Mouse (Mus musculus): ENCODE results near the gene Sp100. TPM values are rescaled to one million over a fixed set of nuclear protein-coding genes. Genes with fewer than 3 reads are reported as not detected.
A peak's percentile ranks its signal among the peaks of the same experiment; 100 is the strongest.

Gene Sp100
- total and polyA plus RNA-seq, 3 experiments, result 13.5 to 21.6 (median 16.9) TPM

DNA sequence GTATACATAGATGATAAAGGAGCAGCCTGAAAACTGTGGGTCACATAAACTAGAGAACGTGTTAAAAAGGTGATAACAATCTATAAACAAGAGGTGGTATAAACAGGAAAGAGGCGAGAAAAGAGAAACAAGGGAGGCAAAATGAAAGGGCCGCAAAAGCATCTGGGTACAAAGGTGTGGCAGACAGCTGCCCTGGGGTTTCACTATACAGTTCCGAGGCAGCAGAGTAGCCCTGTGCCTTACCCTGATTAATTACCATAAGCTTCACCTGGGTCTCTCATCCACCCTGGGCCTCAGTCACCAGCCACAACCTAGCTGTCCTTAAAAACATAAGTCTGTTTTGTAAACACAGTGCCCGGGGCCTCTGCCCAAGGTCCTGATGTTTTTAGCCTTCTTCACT, 36.9 kb downstream of the Sp100 start:
- Histone ChIP-seq H3K79me2 (replicated peaks; ENCODE audit: control insufficient read depth, insufficient read depth, low read length) (no peaks in the 10 kb centered on the region), H3K9ac (ENCODE audit: low read depth, low read length) (no peak overlapping the region), H3K27me3 (ENCODE audit: control insufficient read depth, insufficient read depth, low read length) (no peaks in the 10 kb centered on the region), H3K27ac (no peak overlapping the region), H3K36me3 (ENCODE audit: control insufficient read depth, insufficient read depth, low read length) (no peaks in the 10 kb centered on the region; the same call in 1 of the 2 replicates), H3K4me3 (no peak overlapping the region), H3K4me1 (ENCODE audit: control insufficient read depth, insufficient read depth, low read length) (no peaks in the 10 kb centered on the region)
- intact Hi-C loops (cut with DNase I), result no loop called here
- no peak for DNase-seq
- WGBS, result 71% methylated on average over 5 of the region's 5 CpGs
- TF ChIP-seq EP300 (IDR thresholded peaks at IDR 0.05; ENCODE audit: insufficient read depth, low read depth, low read length) (no peak), POLR2A (IDR thresholded peaks at IDR 0.05; ENCODE audit: insufficient read depth, low read depth, low read length) (no peak), CTCF (IDR thresholded peaks at IDR 0.05) (no peak)

DNA sequence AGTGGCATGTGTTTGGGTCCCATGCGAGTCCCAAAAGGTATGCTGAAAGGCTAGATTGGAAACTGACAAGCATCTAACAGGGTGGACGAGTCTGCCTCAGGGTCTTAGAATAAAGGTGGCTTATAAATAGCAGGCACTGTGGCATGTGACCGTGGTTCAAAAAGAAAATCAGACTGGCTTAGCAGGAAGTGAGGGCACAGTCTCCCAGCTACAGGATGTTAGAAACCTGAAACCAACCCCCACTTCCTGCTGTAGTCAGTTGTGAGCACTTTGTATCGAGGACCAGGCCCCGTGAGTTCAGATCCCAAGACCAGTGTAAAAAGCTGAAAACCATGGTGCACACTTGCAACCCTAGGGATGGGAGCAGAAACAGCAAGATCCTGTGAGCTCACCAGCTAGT, 37.6 kb downstream of the Sp100 start:
- no peak overlapping the region for H3K4me3 ChIP-seq
- no peaks in the 10 kb centered on the region for H3K27me3 ChIP-seq (ENCODE audit: control insufficient read depth, insufficient read depth, low read length)
- TF ChIP-seq CTCF (IDR thresholded peaks at IDR 0.05) (no peak), POLR2A (IDR thresholded peaks at IDR 0.05; ENCODE audit: insufficient read depth, low read depth, low read length) (no peak), EP300 (IDR thresholded peaks at IDR 0.05; ENCODE audit: insufficient read depth, low read depth, low read length) (no peak)
- H3K79me2 ChIP-seq (replicated peaks; ENCODE audit: control insufficient read depth, insufficient read depth, low read length), result no peaks in the 10 kb centered on the region
- H3K4me1 ChIP-seq (ENCODE audit: control insufficient read depth, insufficient read depth, low read length), result peaks cover 2% of the 10 kb centered on the region
- 45% methylated on average over 5 of the region's 5 CpGs for WGBS
- H3K27ac ChIP-seq, result no peak overlapping the region
- DNase-seq, result peak in 1 of 2 experiments; percentile 13
- intact Hi-C loops (cut with DNase I), result no loop called here
- no peak overlapping the region for H3K9ac ChIP-seq (ENCODE audit: low read depth, low read length)
- H3K36me3 ChIP-seq (ENCODE audit: control insufficient read depth, insufficient read depth, low read length), result peaks cover 3% of the 10 kb centered on the region; the same call in 1 of the 2 replicates

DNA sequence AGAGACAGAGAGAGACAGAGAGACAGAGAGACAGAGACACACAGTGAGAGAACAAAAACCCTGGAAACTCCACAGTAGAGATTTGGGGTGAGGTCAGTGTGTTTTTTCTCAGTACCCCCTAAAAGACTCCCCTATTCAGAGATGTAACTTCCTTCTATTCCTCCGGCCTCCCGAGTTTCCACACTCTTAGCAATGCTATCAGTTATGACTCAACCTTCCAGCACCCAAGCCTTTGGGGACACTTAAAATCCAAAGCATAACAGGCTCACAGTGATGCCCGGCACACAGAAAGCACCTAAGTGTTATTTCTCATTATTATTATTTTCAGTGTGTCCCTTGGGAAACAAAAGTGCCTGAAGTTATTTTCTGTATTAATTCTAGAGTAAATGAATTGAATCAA, 40.8 kb downstream of the Sp100 start:
- 64% methylated on average over 3 of the region's 3 CpGs for WGBS
- Histone ChIP-seq H3K36me3 (ENCODE audit: control insufficient read depth, insufficient read depth, low read length) (peaks cover 6% of the 10 kb centered on the region), H3K4me3 (no peak overlapping the region), H3K27me3 (ENCODE audit: control insufficient read depth, insufficient read depth, low read length) (no peaks in the 10 kb centered on the region), H3K27ac (no peak overlapping the region), H3K4me1 (ENCODE audit: control insufficient read depth, insufficient read depth, low read length) (peaks cover 2% of the 10 kb centered on the region), H3K79me2 (replicated peaks; ENCODE audit: control insufficient read depth, insufficient read depth, low read length) (no peaks in the 10 kb centered on the region), H3K9ac (ENCODE audit: low read depth, low read length) (no peak overlapping the region)
- DNase-seq, result no peak
- TF ChIP-seq POLR2A (IDR thresholded peaks at IDR 0.05; ENCODE audit: insufficient read depth, low read depth, low read length) (no peak), CTCF (IDR thresholded peaks at IDR 0.05) (no peak), EP300 (IDR thresholded peaks at IDR 0.05; ENCODE audit: insufficient read depth, low read depth, low read length) (no peak)
- intact Hi-C loops (cut with DNase I), result no loop called here

DNA sequence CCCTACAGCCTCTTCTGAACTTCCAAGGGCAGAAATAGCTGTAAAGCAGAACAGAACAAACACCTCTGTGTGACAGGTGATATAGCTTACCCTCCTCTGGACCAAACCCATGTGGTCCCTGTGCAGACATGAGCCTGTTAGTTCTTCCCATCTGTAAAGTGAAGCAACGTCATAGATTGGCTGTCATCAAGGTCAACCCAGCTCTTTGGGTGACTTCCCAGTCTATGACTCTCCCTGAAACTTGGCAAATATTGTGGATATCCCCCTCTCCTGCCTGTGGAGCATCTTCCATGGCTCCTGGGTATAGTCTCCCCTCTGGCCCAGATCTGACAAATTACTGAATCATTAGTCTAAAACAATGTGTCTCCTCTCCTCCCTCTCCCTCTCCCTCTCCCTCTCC, 42.5 kb downstream of the Sp100 start:
- TF ChIP-seq CTCF (IDR thresholded peaks at IDR 0.05) (no peak), EP300 (IDR thresholded peaks at IDR 0.05; ENCODE audit: insufficient read depth, low read depth, low read length) (no peak), POLR2A (IDR thresholded peaks at IDR 0.05; ENCODE audit: insufficient read depth, low read depth, low read length) (no peak)
- Histone ChIP-seq H3K27me3 (ENCODE audit: control insufficient read depth, insufficient read depth, low read length) (no peaks in the 10 kb centered on the region), H3K27ac (no peak overlapping the region), H3K79me2 (replicated peaks; ENCODE audit: control insufficient read depth, insufficient read depth, low read length) (no peaks in the 10 kb centered on the region), H3K9ac (ENCODE audit: low read depth, low read length) (no peak overlapping the region), H3K4me3 (no peak overlapping the region), H3K4me1 (ENCODE audit: control insufficient read depth, insufficient read depth, low read length) (peaks cover 2% of the 10 kb centered on the region), H3K36me3 (ENCODE audit: control insufficient read depth, insufficient read depth, low read length) (peaks cover 9% of the 10 kb centered on the region)
- intact Hi-C loops (cut with DNase I), result no loop called here
- WGBS, result 50% methylated on average over 1 of the region's 1 CpGs
- no peak for DNase-seq

DNA sequence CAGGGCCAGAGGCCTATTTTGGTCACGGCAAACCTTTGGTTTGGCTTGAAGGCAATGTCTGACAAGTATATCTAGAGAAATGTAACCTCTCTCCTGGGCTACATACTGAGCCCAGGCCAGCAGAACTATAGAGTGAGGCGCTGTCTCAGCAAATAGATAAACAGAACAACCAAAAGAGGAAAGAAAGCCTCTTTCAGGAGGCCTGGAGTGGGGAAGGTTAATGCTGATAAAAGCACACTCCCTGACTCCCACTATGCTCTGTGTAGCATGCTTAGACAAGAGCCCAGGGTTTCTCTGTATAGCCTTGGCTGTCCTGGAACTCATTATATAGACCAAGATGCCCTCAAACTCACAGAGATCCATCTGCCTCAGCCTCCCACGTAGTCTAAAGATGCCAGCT, 43.5 kb downstream of the Sp100 start:
- Histone ChIP-seq H3K4me1 (ENCODE audit: control insufficient read depth, insufficient read depth, low read length) (peaks cover 2% of the 10 kb centered on the region), H3K4me3 (no peak overlapping the region), H3K9ac (ENCODE audit: low read depth, low read length) (no peak overlapping the region), H3K27ac (no peak overlapping the region), H3K36me3 (ENCODE audit: control insufficient read depth, insufficient read depth, low read length) (peaks cover 13% of the 10 kb centered on the region), H3K27me3 (ENCODE audit: control insufficient read depth, insufficient read depth, low read length) (no peaks in the 10 kb centered on the region), H3K79me2 (replicated peaks; ENCODE audit: control insufficient read depth, insufficient read depth, low read length) (no peaks in the 10 kb centered on the region)
- 55% methylated on average over 3 of the region's 3 CpGs for WGBS
- TF ChIP-seq EP300 (IDR thresholded peaks at IDR 0.05; ENCODE audit: insufficient read depth, low read depth, low read length) (no peak), CTCF (IDR thresholded peaks at IDR 0.05) (no peak), POLR2A (IDR thresholded peaks at IDR 0.05; ENCODE audit: insufficient read depth, low read depth, low read length) (no peak)
- no peak for DNase-seq
- intact Hi-C loops (cut with DNase I), result no loop called here

DNA sequence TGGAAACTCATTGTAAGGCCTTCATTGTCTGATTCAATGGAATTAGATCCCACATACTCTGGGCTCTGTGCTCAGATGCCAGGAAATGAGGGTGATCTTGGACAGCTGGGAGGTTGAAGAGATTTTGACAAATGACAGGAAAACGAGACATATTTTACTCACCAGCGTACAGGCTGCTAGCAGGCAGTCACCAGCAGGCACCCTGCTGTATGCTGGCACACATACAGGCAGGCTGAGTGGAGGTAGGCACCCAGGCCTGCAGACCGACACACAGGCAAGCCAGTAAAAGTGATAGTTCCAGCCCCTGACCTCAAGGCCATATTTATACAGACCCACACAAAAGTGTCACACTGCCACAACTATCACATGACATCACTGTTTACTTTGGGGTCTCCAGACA, 45.9 kb downstream of the Sp100 start:
- TF ChIP-seq CTCF (IDR thresholded peaks at IDR 0.05) (no peak), POLR2A (IDR thresholded peaks at IDR 0.05; ENCODE audit: insufficient read depth, low read depth, low read length) (no peak), EP300 (IDR thresholded peaks at IDR 0.05; ENCODE audit: insufficient read depth, low read depth, low read length) (no peak)
- Histone ChIP-seq H3K4me3 (no peak overlapping the region), H3K36me3 (ENCODE audit: control insufficient read depth, insufficient read depth, low read length) (peaks cover 13% of the 10 kb centered on the region), H3K79me2 (replicated peaks; ENCODE audit: control insufficient read depth, insufficient read depth, low read length) (no peaks in the 10 kb centered on the region), H3K4me1 (ENCODE audit: control insufficient read depth, insufficient read depth, low read length) (peaks cover 2% of the 10 kb centered on the region), H3K9ac (ENCODE audit: low read depth, low read length) (no peak overlapping the region), H3K27me3 (ENCODE audit: control insufficient read depth, insufficient read depth, low read length) (no peaks in the 10 kb centered on the region), H3K27ac (no peak overlapping the region)
- DNase-seq, result no peak
- WGBS, result 63% methylated on average over 3 of the region's 3 CpGs
- intact Hi-C loops (cut with DNase I), result no loop called here
